Mouse (Mus musculus): ENCODE measurements around the gene Slc26a10. TPM values are rescaled to one million over a fixed set of nuclear protein-coding genes. Genes with fewer than 3 reads are reported as not detected.

Gene Slc26a10
- polyA plus RNA-seq (2012; rRNA removed): 1.5 and 1.7 TPM in 2 replicates
- polyA plus RNA-seq (2014; fragmentation: Nextera tagmentation; extraction: Ambion mirVana): 0.75 and 1.3 TPM in 2 replicates

DNA sequence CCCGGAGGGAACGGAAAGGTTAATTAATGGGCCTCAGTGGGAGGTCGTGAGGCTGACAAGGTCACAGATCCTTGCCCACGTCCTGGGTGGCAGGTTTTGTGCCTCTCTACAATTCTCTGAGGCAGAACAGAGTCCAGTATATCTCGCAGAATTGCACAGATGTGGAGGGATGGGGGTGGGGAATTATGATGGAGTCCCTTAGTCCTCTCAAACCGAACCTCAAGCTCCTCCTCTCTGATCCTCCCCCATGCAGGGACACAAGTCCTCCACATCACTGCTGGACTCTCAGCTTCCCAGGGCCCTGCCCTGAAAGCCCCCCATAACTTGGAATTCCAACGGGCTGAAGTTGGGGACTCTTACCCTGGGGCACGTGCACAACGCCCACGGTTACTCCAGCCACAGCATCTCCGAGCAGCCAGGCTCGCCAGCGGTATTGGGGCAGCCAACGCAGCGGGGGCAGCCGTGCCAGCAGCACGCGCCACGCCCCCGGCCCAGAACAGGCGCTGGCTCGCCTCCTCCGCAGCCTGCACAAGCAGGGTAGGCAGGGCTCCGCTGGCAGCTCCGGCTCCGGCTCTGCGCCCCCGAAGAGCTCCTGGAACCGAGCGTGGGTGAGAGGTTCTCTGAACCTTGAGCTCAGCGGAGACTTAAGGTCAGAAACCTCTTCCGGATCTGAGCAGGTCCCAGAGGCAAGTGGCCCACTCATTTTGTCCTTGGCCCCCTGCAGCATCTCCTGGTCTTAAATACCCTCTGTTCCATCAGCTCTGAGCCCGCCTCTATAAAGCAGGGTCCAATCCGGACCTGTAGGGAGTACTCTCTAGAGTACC, at the start of gene Slc26a10:
Gene Slc26a10, minus strand, starts transcription at position 775 of the 824 bp plus-strand sequence.
- no peaks in the 10 kb centered on the region for H3K9me3 ChIP-seq (ENCODE audit: control insufficient read depth, low read length)
- ATAC-seq (ENCODE audit: insufficient read depth): no peak
- H3K27me3 ChIP-seq (ENCODE audit: control insufficient read depth, insufficient read depth, low read length): peaks cover 46% of the 10 kb centered on the region
- no peak for TF ChIP-seq EP300 (IDR thresholded peaks at IDR 0.05; ENCODE audit: low read depth)
- TF ChIP-seq CTCF (IDR thresholded peaks at IDR 0.05; ENCODE audit: low read depth): no peak
- H3K27ac ChIP-seq: no peak within 1 kb of the TSS
- H3K4me2 ChIP-seq (ENCODE audit: low read depth): no peak within 1 kb of the TSS; the same call in 1 of the 2 replicates
- peaks cover 11 to 15% of the 10 kb centered on the region in 2 experiments for H3K4me1 ChIP-seq (replicated peaks; ENCODE audit: control insufficient read depth in 2 of 2, insufficient read depth in 2 of 2, low read length in 1 of 2)
- DNase-seq (ENCODE audit: low read depth in 3 of 3, low spot score in 3 of 3): no peak
- H3K36me3 ChIP-seq (replicated peaks; ENCODE audit: control insufficient read depth, insufficient read depth, low read depth): no peaks in the 10 kb centered on the region
- no peak within 1 kb of the TSS for H3K4me3 ChIP-seq (ENCODE audit: insufficient read depth in 1 of 2, low read depth in 2 of 2, low read length in 2 of 2)
- 4% methylated on average over 34 of the region's 34 CpGs for WGBS (ENCODE audit: insufficient replicate concordance)
- no peak within 1 kb of the TSS for H3K9ac ChIP-seq (replicated peaks)

- DNase-seq (ENCODE audit: low read depth in 3 of 3, low spot score in 3 of 3) (peak; percentile 50 to 64 (median 55)), ATAC-seq (ENCODE audit: insufficient read depth) (peak; percentile 67; the same call in 1 of the 2 replicates)
- no peak overlapping the region for H3K27ac ChIP-seq
- TF ChIP-seq CTCF (IDR thresholded peaks at IDR 0.05; ENCODE audit: low read depth): peak; percentile 85
- no peak for TF ChIP-seq EP300 (IDR thresholded peaks at IDR 0.05; ENCODE audit: low read depth)
- no peak overlapping the region for H3K9ac ChIP-seq (replicated peaks)
- H3K9me3 ChIP-seq (ENCODE audit: control insufficient read depth, low read length): no peaks in the 10 kb centered on the region
- no peak overlapping the region for H3K4me3 ChIP-seq (ENCODE audit: insufficient read depth in 1 of 2, low read depth in 2 of 2, low read length in 2 of 2)
- H3K4me2 ChIP-seq (ENCODE audit: low read depth): no peak overlapping the region
- WGBS (ENCODE audit: insufficient replicate concordance): 21% methylated on average over 4 of the region's 4 CpGs
- no peaks in the 10 kb centered on the region; a peak in 1 of 4 replicates for H3K4me1 ChIP-seq (replicated peaks; ENCODE audit: control insufficient read depth in 2 of 2, insufficient read depth in 2 of 2, low read length in 1 of 2)
- no peaks in the 10 kb centered on the region for H3K36me3 ChIP-seq (replicated peaks; ENCODE audit: control insufficient read depth, insufficient read depth, low read depth)
- H3K27me3 ChIP-seq (ENCODE audit: control insufficient read depth, insufficient read depth, low read length): no peaks in the 10 kb centered on the region; the same call in 1 of the 2 replicates
These were observed 48.5 kb upstream of the Slc26a10 start for GRCm38 (mm10) chr10:127228897-127229296.

GRCm38 (mm10) chr10:127227163-127227562, 46.7 kb upstream of the Slc26a10 start:
- Histone ChIP-seq H3K36me3 (replicated peaks; ENCODE audit: control insufficient read depth, insufficient read depth, low read depth) (no peaks in the 10 kb centered on the region), H3K9ac (replicated peaks) (no peak overlapping the region), H3K27me3 (ENCODE audit: control insufficient read depth, insufficient read depth, low read length) (no peaks in the 10 kb centered on the region; the same call in 1 of the 2 replicates), H3K27ac (no peak overlapping the region), H3K9me3 (ENCODE audit: control insufficient read depth, low read length) (no peaks in the 10 kb centered on the region), H3K4me3 (ENCODE audit: insufficient read depth in 1 of 2, low read depth in 2 of 2, low read length in 2 of 2) (no peak overlapping the region), H3K4me2 (ENCODE audit: low read depth) (no peak overlapping the region), H3K4me1 (replicated peaks; ENCODE audit: control insufficient read depth in 2 of 2, insufficient read depth in 2 of 2, low read length in 1 of 2) (no peaks in the 10 kb centered on the region; a peak in 1 of 4 replicates)
- ATAC-seq (ENCODE audit: insufficient read depth) (no peak), DNase-seq (ENCODE audit: low read depth in 3 of 3, low spot score in 3 of 3) (no peak)
- TF ChIP-seq CTCF (IDR thresholded peaks at IDR 0.05; ENCODE audit: low read depth) (no peak), EP300 (IDR thresholded peaks at IDR 0.05; ENCODE audit: low read depth) (no peak)
- WGBS (ENCODE audit: insufficient replicate concordance): 53% methylated on average over 8 of the region's 8 CpGs

DNA sequence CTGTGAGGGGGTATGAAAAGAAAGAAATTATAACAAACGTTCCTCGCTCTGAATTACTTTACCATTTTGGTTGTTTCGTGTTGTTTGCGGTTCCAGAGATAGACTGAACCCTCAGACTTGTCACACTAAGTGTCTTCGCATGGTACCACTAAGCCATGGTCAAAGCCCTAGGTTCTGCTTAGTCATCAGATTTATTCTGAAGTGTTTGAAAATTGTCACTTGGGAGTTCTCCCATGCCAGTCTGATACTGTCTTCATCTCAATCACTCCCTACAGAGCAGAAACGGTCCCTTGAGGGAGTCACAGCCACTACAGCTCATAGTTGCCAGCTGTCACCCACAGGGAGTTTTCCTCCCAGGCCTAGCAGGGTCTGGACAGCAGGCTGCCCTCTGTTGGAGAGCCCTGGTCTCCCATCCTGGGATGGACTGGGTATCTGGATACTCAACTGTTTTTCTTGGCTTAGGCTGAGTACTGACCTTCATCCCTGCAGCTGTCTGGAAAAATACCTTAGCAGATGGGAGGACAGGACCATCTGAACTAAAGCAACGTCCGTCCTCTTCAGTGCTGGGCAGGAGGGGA, 46.0 kb upstream of the Slc26a10 start:
- H3K4me1 ChIP-seq (replicated peaks; ENCODE audit: control insufficient read depth in 2 of 2, insufficient read depth in 2 of 2, low read length in 1 of 2): no peaks in the 10 kb centered on the region; a peak in 1 of 4 replicates
- H3K9me3 ChIP-seq (ENCODE audit: control insufficient read depth, low read length): no peaks in the 10 kb centered on the region
- TF ChIP-seq CTCF (IDR thresholded peaks at IDR 0.05; ENCODE audit: low read depth): peak; percentile 67
- no peak for TF ChIP-seq EP300 (IDR thresholded peaks at IDR 0.05; ENCODE audit: low read depth)
- H3K4me3 ChIP-seq (ENCODE audit: insufficient read depth in 1 of 2, low read depth in 2 of 2, low read length in 2 of 2): no peak overlapping the region
- WGBS (ENCODE audit: insufficient replicate concordance): 53% methylated on average over 8 of the region's 8 CpGs
- no peaks in the 10 kb centered on the region; the same call in 1 of the 2 replicates for H3K27me3 ChIP-seq (ENCODE audit: control insufficient read depth, insufficient read depth, low read length)
- H3K4me2 ChIP-seq (ENCODE audit: low read depth): no peak overlapping the region
- no peak overlapping the region for H3K27ac ChIP-seq
- ATAC-seq (ENCODE audit: insufficient read depth): no peak
- DNase-seq (ENCODE audit: low read depth in 3 of 3, low spot score in 3 of 3): no peak
- no peaks in the 10 kb centered on the region for H3K36me3 ChIP-seq (replicated peaks; ENCODE audit: control insufficient read depth, insufficient read depth, low read depth)
- no peak overlapping the region for H3K9ac ChIP-seq (replicated peaks)

DNA sequence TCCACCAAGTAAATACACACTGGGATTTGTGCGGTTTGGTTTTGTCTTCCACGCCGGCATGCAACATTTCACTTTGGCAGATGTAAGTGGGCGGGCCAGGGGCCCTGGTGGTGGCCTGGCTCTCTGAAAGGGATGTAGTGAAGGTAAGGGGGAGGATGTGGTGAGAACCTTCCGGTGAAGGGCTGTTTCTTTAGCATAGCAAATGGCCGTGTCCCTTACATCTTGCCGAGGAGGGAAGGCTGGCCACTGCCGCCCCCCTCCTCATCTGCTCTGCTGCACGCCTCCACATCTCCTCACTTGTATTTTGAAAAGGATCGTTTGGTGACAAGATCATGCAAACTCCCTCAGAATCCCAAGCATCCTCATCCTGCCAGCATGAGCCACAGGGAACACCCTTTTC, 45.3 kb upstream of the Slc26a10 start:
- no peaks in the 10 kb centered on the region for H3K9me3 ChIP-seq (ENCODE audit: control insufficient read depth, low read length)
- TF ChIP-seq CTCF (IDR thresholded peaks at IDR 0.05; ENCODE audit: low read depth) (no peak), EP300 (IDR thresholded peaks at IDR 0.05; ENCODE audit: low read depth) (no peak)
- H3K9ac ChIP-seq (replicated peaks): no peak overlapping the region
- DNase-seq (ENCODE audit: low read depth in 3 of 3, low spot score in 3 of 3) (no peak), ATAC-seq (ENCODE audit: insufficient read depth) (no peak)
- H3K4me2 ChIP-seq (ENCODE audit: low read depth): no peak overlapping the region
- no peak overlapping the region for H3K4me3 ChIP-seq (ENCODE audit: insufficient read depth in 1 of 2, low read depth in 2 of 2, low read length in 2 of 2)
- H3K4me1 ChIP-seq (replicated peaks; ENCODE audit: control insufficient read depth in 2 of 2, insufficient read depth in 2 of 2, low read length in 1 of 2): no peaks in the 10 kb centered on the region; a peak in 1 of 4 replicates
- no peak overlapping the region for H3K27ac ChIP-seq
- no peaks in the 10 kb centered on the region for H3K36me3 ChIP-seq (replicated peaks; ENCODE audit: control insufficient read depth, insufficient read depth, low read depth)
- WGBS (ENCODE audit: insufficient replicate concordance): 33% methylated on average over 10 of the region's 10 CpGs
- no peaks in the 10 kb centered on the region; the same call in 1 of the 2 replicates for H3K27me3 ChIP-seq (ENCODE audit: control insufficient read depth, insufficient read depth, low read length)
